Mouse (Mus musculus) kidney, adult 2 months (tissue): ENCODE results near the gene Slc17a7.
A peak's percentile ranks its signal among the peaks of the same experiment; 100 is the strongest.

Source experiments
- CTCF ChIP-seq: fragments of 200-500 bp; conservative IDR thresholded peaks from 2 replicates; pipeline ENCODE4 v1.5.1; 2011; ENCODE audit warnings: low read depth, mild to moderate bottlenecking, control low read depth, low read length, moderate library complexity, mixed read lengths; ENCODE audit not compliant: insufficient read depth, insufficient read length
- POLR2A ChIP-seq: fragments of 200-500 bp; IDR thresholded peaks from one replicate; pipeline ENCODE4 v1.6.1; 2011; ENCODE audit warnings: low read depth, low read length, control low read depth

DNA sequence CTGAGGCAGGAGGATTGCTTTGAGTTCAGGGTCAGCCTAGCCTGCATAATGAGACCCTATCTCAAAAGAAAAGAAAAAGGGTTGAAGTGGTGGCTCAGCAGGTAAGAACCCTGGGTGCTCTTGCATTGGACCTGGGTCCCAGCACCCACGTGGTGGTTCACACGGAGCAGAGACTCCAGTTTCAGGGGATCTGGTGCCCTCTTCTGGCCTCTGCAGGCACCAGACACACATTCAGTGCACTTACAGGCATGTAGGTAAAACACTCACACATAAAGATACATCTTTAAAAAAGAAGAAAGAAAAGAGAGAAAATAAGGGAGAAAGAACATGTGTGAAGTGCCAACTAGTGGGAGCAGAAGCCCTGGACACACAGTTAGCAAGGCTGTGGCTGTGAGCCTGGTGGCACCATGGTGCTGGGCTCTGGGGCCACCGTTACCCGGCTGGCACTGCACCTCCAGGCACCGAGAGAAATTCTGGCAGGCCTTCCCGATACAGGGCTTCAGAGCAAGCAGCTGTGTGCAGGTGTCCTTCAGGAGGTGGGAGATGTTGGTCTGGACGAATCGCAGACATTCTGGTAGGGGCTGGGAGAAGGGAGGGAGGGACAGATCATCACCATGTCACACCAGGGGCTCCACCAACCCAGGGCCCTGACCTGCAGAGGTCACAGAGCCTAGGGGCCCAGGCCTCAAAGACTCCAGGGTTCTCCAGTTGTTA, 30.1 kb upstream of the Slc17a7 start:
- TF ChIP-seq CTCF (peak; percentile 33; the same call in 1 of the 2 replicates), POLR2A (no peak)
